Mouse (Mus musculus) heart, postnatal 0 days (tissue): ENCODE measurements at regions not wholly inside any gene's neighbourhood (a gene's known extent, or its start where the extent isn't known, plus 50 kb on each side); places are given as distances from the start of the nearest gene placed in this dataset.

Source experiments
- CTCF ChIP-seq: IDR thresholded peaks from 2 replicates; pipeline ENCODE4 v1.5.1; 2016; ENCODE audit warnings: antibody characterized with exemption, control low read depth, low read depth
- EP300 ChIP-seq: IDR thresholded peaks from 2 replicates; pipeline ENCODE4 v1.6.1; 2016; ENCODE audit warnings: antibody characterized with exemption, low read depth

DNA sequence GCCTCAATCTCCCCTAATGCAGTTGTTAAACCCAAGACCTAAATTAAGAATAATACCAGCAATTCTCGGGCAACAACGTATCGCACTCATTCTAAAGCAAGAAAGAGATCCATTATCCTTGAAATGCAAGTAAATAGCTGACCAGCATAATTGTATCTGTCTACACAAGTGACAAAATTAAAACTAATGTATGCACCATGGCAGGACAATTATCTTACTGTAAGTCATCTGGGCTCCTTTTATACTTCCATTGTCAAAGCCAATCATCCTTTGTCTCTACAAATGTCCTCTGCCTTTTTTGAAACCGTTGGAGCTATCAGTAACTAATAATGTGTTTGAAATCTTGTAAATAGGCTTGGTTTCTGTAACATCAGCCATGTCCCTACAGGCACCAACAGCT is 347.5 kb upstream of the Tenm4 start:
- TF ChIP-seq CTCF (no peak), EP300 (no peak)
